Mouse (Mus musculus): ENCODE results near the gene Tmem221.

Gene Tmem221

GRCm38 (mm10) chr8:71558071-71558957 lies at the start of gene Tmem221:
Tmem221 (minus strand) TSS chr8:71558871.
- DNase-seq: no peak

- DNase-seq: peak; percentile 92
Observed at GRCm38 (mm10) chr8:71604021-71604420, 45.4 kb upstream of the Tmem221 start.

GRCm38 (mm10) chr8:71602666-71603334 lies 44.1 kb upstream of the Tmem221 start:
- peak; percentile 99 for DNase-seq

- DNase-seq: peak; percentile 78
Observed at GRCm38 (mm10) chr8:71601939-71602665, 43.4 kb upstream of the Tmem221 start.

GRCm38 (mm10) chr8:71598841-71599240 lies 40.2 kb upstream of the Tmem221 start:
- peak; percentile 85 for DNase-seq

GRCm38 (mm10) chr8:71598375-71598774 lies 39.7 kb upstream of the Tmem221 start:
- peak; percentile 87 for DNase-seq

GRCm38 (mm10) chr8:71597451-71597850 lies 38.8 kb upstream of the Tmem221 start, which contains the start of gene Fam129c:
Fam129c (plus strand) TSS chr8:71597648.
- DNase-seq: peak; percentile 89

GRCm38 (mm10) chr8:71596798-71597197 lies 38.1 kb upstream of the Tmem221 start:
- peak; percentile 93 for DNase-seq

- DNase-seq: no peak
Observed at GRCm38 (mm10) chr8:71596384-71596783, 37.7 kb upstream of the Tmem221 start.

GRCm38 (mm10) chr8:71595862-71596261 lies 37.2 kb upstream of the Tmem221 start:
- peak; percentile 98 for DNase-seq

GRCm38 (mm10) chr8:71594324-71594722 lies 35.7 kb upstream of the Tmem221 start:
- DNase-seq: no peak

- peak; percentile 93 for DNase-seq
Observed at GRCm38 (mm10) chr8:71593556-71594323, 35.1 kb upstream of the Tmem221 start.

- peak; percentile 99 for DNase-seq
Observed at GRCm38 (mm10) chr8:71592374-71593170, 33.9 kb upstream of the Tmem221 start.

GRCm38 (mm10) chr8:71591471-71592373 lies 33.1 kb upstream of the Tmem221 start, which contains the start of gene Pgls:
Pgls (plus strand) TSS chr8:71592176.
- peak; percentile 100 for DNase-seq

GRCm38 (mm10) chr8:71591017-71591416 lies 32.3 kb upstream of the Tmem221 start:
- peak; percentile 92 for DNase-seq

- DNase-seq: no peak
Observed at GRCm38 (mm10) chr8:71588762-71589161, 30.1 kb upstream of the Tmem221 start.

- no peak for DNase-seq
Observed at GRCm38 (mm10) chr8:71586891-71587290, 28.2 kb upstream of the Tmem221 start.

- DNase-seq: no peak
Observed at GRCm38 (mm10) chr8:71580201-71580600, 21.5 kb upstream of the Tmem221 start.

GRCm38 (mm10) chr8:71579476-71579875 lies 20.8 kb upstream of the Tmem221 start:
- DNase-seq: peak; percentile 97

GRCm38 (mm10) chr8:71579009-71579408 lies 20.3 kb upstream of the Tmem221 start:
- no peak for DNase-seq

Measured in heart, adult 11 months (tissue).